Mouse (Mus musculus) liver, embryonic 14.5 days (tissue): Measurements from ENCODE around the gene Eif3b. TPM values are rescaled to one million over a fixed set of nuclear protein-coding genes. Genes with fewer than 3 reads are reported as not detected.
A peak's percentile ranks its signal among the peaks of the same experiment; 100 is the strongest.

Experiments used
- ATAC-seq: fragments of 200-750 bp; cut with Nextera tagmentation; 2 replicates; pipeline ENCODE4 v1.8.0; 2017; ENCODE audit warnings: moderate number of reproducible peaks, mild to moderate bottlenecking, moderate library complexity; ENCODE audit not compliant: insufficient read depth
- DNase-seq, 3 experiments: peaks; one replicate each; pipeline ENCODE4 v3.0.0-alpha.2; 2012 to 2013; ENCODE audit warnings: low read depth in 3 of 3, low spot score in 3 of 3
- H3K27ac ChIP-seq: fragments of 300-500 bp; sonication (generic); 2 replicates; pipeline ENCODE4 v1.5.1; 2014; ENCODE audit warnings: moderate library complexity, mild to moderate bottlenecking, control low read depth, inconsistent platforms
- H3K27me3 ChIP-seq: fragments of 300-500 bp; sonication (generic); 2 replicates; pipeline ENCODE4 v1.6.1; 2014; ENCODE audit warnings: mild to moderate bottlenecking, low read length, moderate library complexity; ENCODE audit not compliant: control insufficient read depth, insufficient read depth
- H3K36me3 ChIP-seq: fragments of 300-500 bp; sonication (generic); replicated peaks from 2 replicates; pipeline ENCODE4 v1.6.1; 2014; ENCODE audit warnings: low read depth; ENCODE audit not compliant: control insufficient read depth, insufficient read depth
- H3K4me1 ChIP-seq, 2 experiments: fragments of 200-500 bp in 1 of 2; fragments of 300-500 bp in 1 of 2; sonication (generic) in 1 of 2; replicated peaks; 2 replicates each; pipeline ENCODE4 v1.6.1; 2012 to 2014; ENCODE audit warnings: antibody characterized with exemption in 1 of 2, inconsistent platforms in 1 of 2, low read length in 1 of 2; ENCODE audit not compliant: control insufficient read depth in 2 of 2, insufficient read depth in 2 of 2
- H3K4me2 ChIP-seq: fragments of 300-500 bp; sonication (generic); 2 replicates; pipeline ENCODE4 v1.6.1; 2014; ENCODE audit warnings: low read depth, mild to moderate bottlenecking, control low read depth, moderate library complexity
- H3K4me3 ChIP-seq, 2 experiments: fragments of 200-500 bp in 1 of 2; fragments of 300-500 bp in 1 of 2; sonication (generic) in 1 of 2; 2 replicates each; pipeline ENCODE4 v1.5.1; 2012 to 2014; ENCODE audit warnings: low read depth in 2 of 2, low read length in 2 of 2, mild to moderate bottlenecking in 2 of 2, control low read depth in 1 of 2, inconsistent platforms in 1 of 2, moderate library complexity in 1 of 2; ENCODE audit not compliant: insufficient read depth in 1 of 2
- H3K9ac ChIP-seq: fragments of 300-500 bp; sonication (generic); replicated peaks from 2 replicates; pipeline ENCODE4 v1.6.1; 2014; ENCODE audit warnings: mild to moderate bottlenecking, control low read depth, moderate library complexity
- H3K9me3 ChIP-seq: fragments of 300-500 bp; sonication (generic); 2 replicates; pipeline ENCODE4 v1.6.1; 2016; ENCODE audit warnings: low read length, mixed read lengths; ENCODE audit not compliant: control insufficient read depth
- CTCF ChIP-seq: IDR thresholded peaks from 2 replicates; pipeline ENCODE4 v1.5.1; 2016; ENCODE audit warnings: antibody characterized with exemption, low read depth, control low read depth
- EP300 ChIP-seq: IDR thresholded peaks from 2 replicates; pipeline ENCODE4 v1.6.1; 2016; ENCODE audit warnings: antibody characterized with exemption, low read depth
- WGBS: fragments of 180-500 bp; shearing (Covaris S2); extraction: QIAGEN DNeasy Blood & Tissue Kit; methylation state at CpG from one replicate; pipeline ENCODE4 v1.1.7; 2014; ENCODE audit not compliant: insufficient replicate concordance; 5-methylcytosine and 5-hydroxymethylcytosine counted together
- polyA plus RNA-seq, 2 experiments: library from polyadenylated mRNA; depleted of rRNA in 1 of 2; stranded (reverse) in 1 of 2; unstranded in 1 of 2; fragments of >200 nt; fragmentation: Nextera tagmentation in 1 of 2; extraction: Ambion mirVana in 1 of 2; gene quantifications; 2 replicates each; pipeline versions ENCODE4 v1.2.1 to v1.2.3; 2012 to 2014

Gene Eif3b
- polyA plus RNA-seq, 2 experiments: 85.2 to 86.8 TPM

- no peak overlapping the region for H3K4me2 ChIP-seq
- no peak overlapping the region for H3K9ac ChIP-seq
- H3K4me3 ChIP-seq: no peak overlapping the region
- no peaks in the 10 kb centered on the region for H3K9me3 ChIP-seq
- H3K27ac ChIP-seq: no peak overlapping the region
- TF ChIP-seq EP300 (no peak), CTCF (no peak)
- no peak for DNase-seq
- H3K4me1 ChIP-seq: peaks cover 10 to 16% of the 10 kb centered on the region in 2 experiments
- H3K27me3 ChIP-seq: no peaks in the 10 kb centered on the region
- ATAC-seq: no peak
- H3K36me3 ChIP-seq: no peaks in the 10 kb centered on the region
- WGBS: 39% methylated on average over 3 of the region's 3 CpGs
These were observed 26.4 kb upstream of the Eif3b start for GRCm38 (mm10) chr5:140392701-140393100.

GRCm38 (mm10) chr5:140396166-140396940 lies 22.8 kb upstream of the Eif3b start:
- Histone ChIP-seq H3K9ac (no peak overlapping the region), H3K4me3 (no peak overlapping the region), H3K27me3 (no peaks in the 10 kb centered on the region; the same call in 1 of the 2 replicates), H3K36me3 (no peaks in the 10 kb centered on the region), H3K9me3 (no peaks in the 10 kb centered on the region), H3K27ac (no peak overlapping the region), H3K4me1 (no peaks in the 10 kb centered on the region), H3K4me2 (no peak overlapping the region)
- no peak for DNase-seq
- WGBS: 40% methylated on average over 8 of the region's 8 CpGs
- TF ChIP-seq EP300 (no peak), CTCF (peak; percentile 79)
- ATAC-seq: no peak

- Histone ChIP-seq H3K4me2 (no peak overlapping the region), H3K9ac (no peak overlapping the region), H3K9me3 (no peaks in the 10 kb centered on the region), H3K4me1 (peaks cover 0 to 2% of the 10 kb centered on the region in 2 experiments; a peak in 1 of 4 replicates), H3K27ac (no peak overlapping the region), H3K27me3 (no peaks in the 10 kb centered on the region; the same call in 1 of the 2 replicates), H3K4me3 (no peak overlapping the region), H3K36me3 (no peaks in the 10 kb centered on the region)
- ATAC-seq (no peak), DNase-seq (no peak)
- TF ChIP-seq CTCF: no peak
- no peak for TF ChIP-seq EP300
- WGBS: 63% methylated on average over 4 of the region's 4 CpGs
These were observed 16.4 kb upstream of the Eif3b start for GRCm38 (mm10) chr5:140402640-140403270.

GRCm38 (mm10) chr5:140405126-140405525 lies 14.0 kb upstream of the Eif3b start:
- no peaks in the 10 kb centered on the region for H3K9me3 ChIP-seq
- H3K4me1 ChIP-seq: peaks cover 0 to 2% of the 10 kb centered on the region in 2 experiments; a peak in 1 of 4 replicates
- H3K9ac ChIP-seq: no peak overlapping the region
- WGBS: 73% methylated on average over 6 of the region's 6 CpGs
- H3K36me3 ChIP-seq: no peaks in the 10 kb centered on the region
- no peak overlapping the region for H3K4me2 ChIP-seq
- H3K4me3 ChIP-seq: no peak overlapping the region
- DNase-seq: no peak
- no peak overlapping the region for H3K27ac ChIP-seq
- ATAC-seq: no peak
- H3K27me3 ChIP-seq: no peaks in the 10 kb centered on the region
- TF ChIP-seq EP300: no peak
- no peak for TF ChIP-seq CTCF

GRCm38 (mm10) chr5:140406666-140407065 lies 12.5 kb upstream of the Eif3b start:
- TF ChIP-seq EP300 (no peak), CTCF (no peak)
- WGBS: 46% methylated on average over 6 of the region's 6 CpGs

More at GRCm38 (mm10) chr5:140406666-140407065, 12.5 kb upstream of the Eif3b start:
- Histone ChIP-seq H3K27me3 (no peaks in the 10 kb centered on the region), H3K4me2 (no peak overlapping the region), H3K9me3 (no peaks in the 10 kb centered on the region), H3K4me1 (peaks cover 0 to 2% of the 10 kb centered on the region in 2 experiments; a peak in 1 of 4 replicates), H3K9ac (no peak overlapping the region), H3K27ac (no peak overlapping the region), H3K36me3 (no peaks in the 10 kb centered on the region), H3K4me3 (no peak overlapping the region)
- ATAC-seq: no peak
- DNase-seq: no peak
